Mouse (Mus musculus) forelimb bud, embryonic 11.5 days (tissue): ENCODE data around the gene Polr1e.
"Not testable (repeated sequence)": the region's sequence is repeated elsewhere in the genome, so short reads cannot be mapped to it uniquely, and the experiment has no call there.

Experiments used
- DNase-seq: peaks from one replicate; pipeline ENCODE4 v3.0.0-alpha.2; 2012; ENCODE audit warnings: low read depth, low spot score

Polr1e gene

GRCm38 (mm10) chr4:45005452-45005851 is 12.9 kb upstream of the Polr1e start:
- DNase-seq = no peak

GRCm38 (mm10) chr4:45010806-45011415 is 7.5 kb upstream of the Polr1e start:
- no peak for DNase-seq

GRCm38 (mm10) chr4:45011581-45012104 is 6.7 kb upstream of the Polr1e start:
- no peak for DNase-seq

GRCm38 (mm10) chr4:45012105-45012975 is 6.0 kb upstream of the Polr1e start, which contains the start of gene Zbtb5:
Zbtb5 (minus strand) TSS chr4:45012412.
- peak; percentile 100 for DNase-seq

- DNase-seq = no peak
These were observed 5.4 kb upstream of the Polr1e start for GRCm38 (mm10) chr4:45013031-45013431.

- no peak for DNase-seq
These were observed 4.8 kb upstream of the Polr1e start for GRCm38 (mm10) chr4:45013537-45013936.

GRCm38 (mm10) chr4:45015615-45016014 is 2.8 kb upstream of the Polr1e start:
- DNase-seq = peak; percentile 55

GRCm38 (mm10) chr4:45019009-45019408 is 626 bp downstream of the Polr1e start:
- DNase-seq = no peak

- DNase-seq = no peak
These were observed 8.1 kb downstream of the Polr1e start for GRCm38 (mm10) chr4:45026459-45026858.

- no peak for DNase-seq
These were observed 14.2 kb downstream of the Polr1e start for GRCm38 (mm10) chr4:45032586-45032985.

- DNase-seq = no peak
These were observed 16.6 kb downstream of the Polr1e start for GRCm38 (mm10) chr4:45034693-45035628.

- no peak for DNase-seq
These were observed 17.7 kb downstream of the Polr1e start for GRCm38 (mm10) chr4:45036048-45036447.

GRCm38 (mm10) chr4:45036571-45036970 is 18.2 kb downstream of the Polr1e start:
- DNase-seq = no peak

- no peak for DNase-seq
These were observed 19.4 kb downstream of the Polr1e start for GRCm38 (mm10) chr4:45037455-45038410.

- DNase-seq = not testable (repeated sequence)
These were observed 20.5 kb downstream of the Polr1e start for GRCm38 (mm10) chr4:45038879-45039278.

GRCm38 (mm10) chr4:45039546-45039945 is 21.2 kb downstream of the Polr1e start:
- not testable (repeated sequence) for DNase-seq

GRCm38 (mm10) chr4:45040795-45041194 is 22.4 kb downstream of the Polr1e start:
- DNase-seq = no peak

- no peak for DNase-seq
These were observed 28.3 kb downstream of the Polr1e start for GRCm38 (mm10) chr4:45046679-45047078.

- no peak for DNase-seq
These were observed 29.0 kb downstream of the Polr1e start for GRCm38 (mm10) chr4:45047286-45047887.

- no peak for DNase-seq
These were observed 29.6 kb downstream of the Polr1e start for GRCm38 (mm10) chr4:45047956-45048355.
